Mouse (Mus musculus): ENCODE results near the gene Slc10a6. TPM values are rescaled to one million over a fixed set of nuclear protein-coding genes. Genes with fewer than 3 reads are reported as not detected.

The Slc10a6 gene
- polyA plus RNA-seq, 1 experiment from 2014 or later: 0.68 TPM

- no peak for ATAC-seq
- Histone ChIP-seq H3K27me3 (replicated peaks) (no peaks in the 10 kb centered on the region), H3K4me1 (replicated peaks) (no peaks in the 10 kb centered on the region), H3K27ac (no peak overlapping the region), H3K4me3 (replicated peaks) (no peak overlapping the region), H3K4me2 (replicated peaks) (no peak overlapping the region), H3K9ac (no peak overlapping the region), H3K36me3 (no peaks in the 10 kb centered on the region), H3K9me3 (no peaks in the 10 kb centered on the region)
- WGBS: 90% methylated on average over 10 of the region's 10 CpGs
Observed at GRCm38 (mm10) chr5:103610856-103611472, 18.2 kb downstream of the Slc10a6 start.

- Histone ChIP-seq H3K27me3 (replicated peaks) (no peaks in the 10 kb centered on the region), H3K4me3 (replicated peaks) (no peak overlapping the region), H3K4me2 (replicated peaks) (no peak overlapping the region), H3K9ac (no peak overlapping the region), H3K4me1 (replicated peaks) (no peaks in the 10 kb centered on the region), H3K27ac (no peak overlapping the region), H3K36me3 (no peaks in the 10 kb centered on the region), H3K9me3 (no peaks in the 10 kb centered on the region)
- ATAC-seq: no peak
- 57% methylated on average over 5 of the region's 5 CpGs for WGBS
Observed at GRCm38 (mm10) chr5:103610148-103610547, 19.1 kb downstream of the Slc10a6 start.

- Histone ChIP-seq H3K27me3 (replicated peaks) (no peaks in the 10 kb centered on the region), H3K9me3 (no peaks in the 10 kb centered on the region), H3K4me3 (replicated peaks) (no peak overlapping the region), H3K36me3 (no peaks in the 10 kb centered on the region), H3K4me2 (replicated peaks) (no peak overlapping the region), H3K27ac (no peak overlapping the region), H3K4me1 (replicated peaks) (no peaks in the 10 kb centered on the region), H3K9ac (no peak overlapping the region)
- WGBS: 73% methylated on average over 7 of the region's 7 CpGs
- ATAC-seq: no peak
Observed at GRCm38 (mm10) chr5:103605707-103606106, 23.5 kb downstream of the Slc10a6 start.

- no peaks in the 10 kb centered on the region for H3K9me3 ChIP-seq
- H3K36me3 ChIP-seq: no peaks in the 10 kb centered on the region
- H3K27me3 ChIP-seq (replicated peaks): no peaks in the 10 kb centered on the region
- H3K27ac ChIP-seq: no peak overlapping the region
- ATAC-seq: no peak
- H3K4me1 ChIP-seq (replicated peaks): no peaks in the 10 kb centered on the region
- H3K9ac ChIP-seq: no peak overlapping the region
- H3K4me3 ChIP-seq (replicated peaks): no peak overlapping the region
- WGBS: 75% methylated on average over 11 of the region's 11 CpGs
- no peak overlapping the region for H3K4me2 ChIP-seq (replicated peaks)
Observed at GRCm38 (mm10) chr5:103603115-103603893, 25.9 kb downstream of the Slc10a6 start.

- 80% methylated on average over 5 of the region's 5 CpGs for WGBS
- ATAC-seq: no peak
- no peaks in the 10 kb centered on the region for H3K9me3 ChIP-seq
- H3K36me3 ChIP-seq: no peaks in the 10 kb centered on the region
- no peak overlapping the region for H3K27ac ChIP-seq
- no peaks in the 10 kb centered on the region for H3K4me1 ChIP-seq (replicated peaks)
- H3K9ac ChIP-seq: no peak overlapping the region
- H3K27me3 ChIP-seq (replicated peaks): no peaks in the 10 kb centered on the region
- no peak overlapping the region for H3K4me3 ChIP-seq (replicated peaks)
- H3K4me2 ChIP-seq (replicated peaks): no peak overlapping the region
Observed at GRCm38 (mm10) chr5:103598881-103599280, 30.3 kb downstream of the Slc10a6 start.

- Histone ChIP-seq H3K27me3 (replicated peaks) (no peaks in the 10 kb centered on the region), H3K9me3 (no peaks in the 10 kb centered on the region), H3K36me3 (no peaks in the 10 kb centered on the region), H3K4me2 (replicated peaks) (no peak overlapping the region), H3K4me3 (replicated peaks) (no peak overlapping the region), H3K4me1 (replicated peaks) (no peaks in the 10 kb centered on the region), H3K9ac (no peak overlapping the region), H3K27ac (no peak overlapping the region)
- 76% methylated on average over 9 of the region's 9 CpGs for WGBS
- no peak for ATAC-seq
Observed at GRCm38 (mm10) chr5:103598264-103598663, 30.9 kb downstream of the Slc10a6 start.

- 71% methylated on average over 6 of the region's 6 CpGs for WGBS
- Histone ChIP-seq H3K9ac (no peak overlapping the region), H3K4me1 (replicated peaks) (no peaks in the 10 kb centered on the region), H3K4me3 (replicated peaks) (no peak overlapping the region), H3K9me3 (no peaks in the 10 kb centered on the region), H3K27ac (no peak overlapping the region), H3K27me3 (replicated peaks) (no peaks in the 10 kb centered on the region), H3K36me3 (no peaks in the 10 kb centered on the region), H3K4me2 (replicated peaks) (no peak overlapping the region)
- ATAC-seq: no peak
Observed at GRCm38 (mm10) chr5:103597604-103598003, 31.6 kb downstream of the Slc10a6 start.

- no peak for ATAC-seq
- WGBS: 86% methylated on average over 14 of the region's 14 CpGs
- no peaks in the 10 kb centered on the region for H3K9me3 ChIP-seq
Observed at GRCm38 (mm10) chr5:103596467-103597146, 32.6 kb downstream of the Slc10a6 start.

GRCm38 (mm10) chr5:103595394-103596226 lies 33.6 kb downstream of the Slc10a6 start:
- H3K36me3 ChIP-seq: no peaks in the 10 kb centered on the region
- H3K4me2 ChIP-seq (replicated peaks): no peak overlapping the region
- ATAC-seq: no peak
- no peaks in the 10 kb centered on the region for H3K27me3 ChIP-seq (replicated peaks)
- H3K27ac ChIP-seq: no peak overlapping the region; the same call in 1 of the 2 replicates
- no peak overlapping the region for H3K4me3 ChIP-seq (replicated peaks)
- H3K4me1 ChIP-seq (replicated peaks): no peaks in the 10 kb centered on the region
- no peak overlapping the region for H3K9ac ChIP-seq
- H3K9me3 ChIP-seq: no peaks in the 10 kb centered on the region
- WGBS: 66% methylated on average over 13 of the region's 13 CpGs

More at GRCm38 (mm10) chr5:103596467-103597146, 32.6 kb downstream of the Slc10a6 start:
- Histone ChIP-seq H3K4me2 (replicated peaks) (no peak overlapping the region), H3K9ac (no peak overlapping the region), H3K4me3 (replicated peaks) (no peak overlapping the region), H3K4me1 (replicated peaks) (no peaks in the 10 kb centered on the region), H3K36me3 (no peaks in the 10 kb centered on the region), H3K27me3 (replicated peaks) (no peaks in the 10 kb centered on the region), H3K27ac (no peak overlapping the region)

GRCm38 (mm10) chr5:103593575-103593974 lies 35.6 kb downstream of the Slc10a6 start:
- 86% methylated on average over 9 of the region's 9 CpGs for WGBS
- Histone ChIP-seq H3K4me3 (replicated peaks) (no peak overlapping the region), H3K36me3 (no peaks in the 10 kb centered on the region), H3K9ac (no peak overlapping the region), H3K27ac (no peak overlapping the region), H3K9me3 (no peaks in the 10 kb centered on the region), H3K4me2 (replicated peaks) (no peak overlapping the region), H3K4me1 (replicated peaks) (no peaks in the 10 kb centered on the region), H3K27me3 (replicated peaks) (no peaks in the 10 kb centered on the region)
- no peak for ATAC-seq

GRCm38 (mm10) chr5:103592706-103593105 lies 36.5 kb downstream of the Slc10a6 start:
- Histone ChIP-seq H3K4me3 (replicated peaks) (no peak overlapping the region), H3K4me2 (replicated peaks) (no peak overlapping the region), H3K27ac (no peak overlapping the region), H3K9ac (no peak overlapping the region), H3K4me1 (replicated peaks) (no peaks in the 10 kb centered on the region), H3K27me3 (replicated peaks) (no peaks in the 10 kb centered on the region), H3K36me3 (no peaks in the 10 kb centered on the region), H3K9me3 (no peaks in the 10 kb centered on the region)
- no peak for ATAC-seq
- 80% methylated on average over 8 of the region's 8 CpGs for whole genome bisulfite sequencing

- no peaks in the 10 kb centered on the region for H3K4me1 ChIP-seq (replicated peaks)
- no peak overlapping the region for H3K27ac ChIP-seq
- no peak overlapping the region for H3K4me2 ChIP-seq (replicated peaks)
- H3K36me3 ChIP-seq: no peaks in the 10 kb centered on the region
- H3K4me3 ChIP-seq (replicated peaks): no peak overlapping the region
- H3K9me3 ChIP-seq: no peaks in the 10 kb centered on the region
- 56% methylated on average over 7 of the region's 7 CpGs for WGBS
- H3K27me3 ChIP-seq (replicated peaks): no peaks in the 10 kb centered on the region
- H3K9ac ChIP-seq: no peak overlapping the region
- no peak for ATAC-seq
Observed at GRCm38 (mm10) chr5:103591846-103592245, 37.4 kb downstream of the Slc10a6 start.
